Mouse (Mus musculus) retina, adult 2 months (tissue): ENCODE results near the gene 8030411F24Rik.
"Not testable (repeated sequence)": the region's sequence is repeated elsewhere in the genome, so short reads cannot be mapped to it uniquely, and the experiment has no call there.

ENCODE experiments used
- DNase-seq: peaks from one replicate; pipeline ENCODE4 v3.0.0-alpha.2; 2012; ENCODE audit warnings: low read depth, low spot score

Gene 8030411F24Rik

GRCm38 (mm10) chr2:148781709-148782108 lies at the start of gene 8030411F24Rik:
8030411F24Rik (plus strand) TSS chr2:148782009.
- no peak for DNase-seq

- peak; percentile 89 for DNase-seq
These were observed 49.3 kb upstream of the 8030411F24Rik start, which contains the start of gene Napb for GRCm38 (mm10) chr2:148732327-148733000. Napb (minus strand) TSS chr2:148732467.

DNA sequence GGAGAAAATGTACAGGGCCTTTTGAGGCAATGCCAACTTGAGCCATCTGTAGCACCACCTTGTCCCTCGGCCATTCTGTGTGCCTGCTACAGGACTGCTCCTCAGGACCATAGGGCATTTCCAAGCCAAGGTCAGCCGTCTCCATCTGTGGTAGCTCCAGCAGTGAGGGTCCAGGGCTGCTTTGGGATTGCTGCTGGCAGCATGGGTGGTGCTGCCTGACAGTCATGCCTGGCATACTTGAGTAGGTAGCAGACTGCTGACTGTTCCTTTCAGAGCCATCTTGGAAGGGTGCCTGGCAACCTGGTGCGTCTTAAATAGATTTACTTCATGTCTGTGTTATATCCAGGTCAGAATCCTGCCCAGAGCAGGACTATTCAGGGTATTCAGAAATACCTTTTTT lies 38.8 kb upstream of the 8030411F24Rik start:
- no peak for DNase-seq

DNA sequence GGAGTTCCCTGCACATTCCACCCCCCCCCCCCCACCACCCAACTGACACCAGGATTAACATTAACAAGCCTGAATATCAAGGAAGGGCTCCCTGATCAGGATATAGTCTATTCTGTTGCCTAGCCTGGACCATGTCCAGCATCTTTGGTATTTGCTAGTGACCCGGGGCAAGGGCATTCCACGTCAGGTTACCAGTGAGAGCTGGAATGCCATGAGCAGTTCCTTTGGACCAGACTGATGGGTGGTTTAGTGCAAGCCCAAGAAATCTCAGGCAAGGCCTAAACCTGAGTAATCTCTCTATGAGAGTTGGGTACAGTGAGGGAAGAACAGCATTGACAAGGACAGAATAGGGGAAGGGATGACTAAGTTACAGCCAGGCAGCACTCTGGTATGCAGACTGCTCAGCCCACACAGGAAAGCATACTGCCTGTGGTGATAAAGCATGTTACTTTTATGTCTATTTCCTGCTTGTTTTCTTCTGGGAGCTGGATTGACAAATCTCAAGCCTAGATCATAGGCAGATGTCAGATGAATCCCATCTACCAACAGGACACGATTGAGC lies 37.9 kb upstream of the 8030411F24Rik start:
- no peak for DNase-seq

DNA sequence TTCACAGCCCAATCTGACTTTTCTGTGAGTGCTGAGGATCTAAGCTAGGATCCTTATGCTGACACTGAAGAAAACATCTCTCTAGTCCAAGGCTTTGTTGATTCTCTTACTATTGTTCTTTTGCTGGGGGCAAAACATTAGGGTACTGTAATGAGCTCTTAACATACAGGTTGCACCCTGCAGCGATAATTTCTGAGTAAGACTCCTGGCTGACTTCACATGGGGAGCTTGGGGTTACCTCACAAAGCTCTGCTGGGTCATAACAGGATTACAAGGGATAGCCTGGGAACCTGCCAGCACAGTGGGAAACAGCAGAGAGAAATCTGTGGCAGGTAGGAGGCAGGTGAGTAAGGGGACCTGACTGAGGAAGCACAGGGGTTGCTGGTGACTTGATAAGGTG lies 31.8 kb upstream of the 8030411F24Rik start, which contains the start of gene Cstl1:
Gene Cstl1 (plus strand): TSS at position 301 of the 400 bp plus-strand sequence.
- DNase-seq, result no peak

DNA sequence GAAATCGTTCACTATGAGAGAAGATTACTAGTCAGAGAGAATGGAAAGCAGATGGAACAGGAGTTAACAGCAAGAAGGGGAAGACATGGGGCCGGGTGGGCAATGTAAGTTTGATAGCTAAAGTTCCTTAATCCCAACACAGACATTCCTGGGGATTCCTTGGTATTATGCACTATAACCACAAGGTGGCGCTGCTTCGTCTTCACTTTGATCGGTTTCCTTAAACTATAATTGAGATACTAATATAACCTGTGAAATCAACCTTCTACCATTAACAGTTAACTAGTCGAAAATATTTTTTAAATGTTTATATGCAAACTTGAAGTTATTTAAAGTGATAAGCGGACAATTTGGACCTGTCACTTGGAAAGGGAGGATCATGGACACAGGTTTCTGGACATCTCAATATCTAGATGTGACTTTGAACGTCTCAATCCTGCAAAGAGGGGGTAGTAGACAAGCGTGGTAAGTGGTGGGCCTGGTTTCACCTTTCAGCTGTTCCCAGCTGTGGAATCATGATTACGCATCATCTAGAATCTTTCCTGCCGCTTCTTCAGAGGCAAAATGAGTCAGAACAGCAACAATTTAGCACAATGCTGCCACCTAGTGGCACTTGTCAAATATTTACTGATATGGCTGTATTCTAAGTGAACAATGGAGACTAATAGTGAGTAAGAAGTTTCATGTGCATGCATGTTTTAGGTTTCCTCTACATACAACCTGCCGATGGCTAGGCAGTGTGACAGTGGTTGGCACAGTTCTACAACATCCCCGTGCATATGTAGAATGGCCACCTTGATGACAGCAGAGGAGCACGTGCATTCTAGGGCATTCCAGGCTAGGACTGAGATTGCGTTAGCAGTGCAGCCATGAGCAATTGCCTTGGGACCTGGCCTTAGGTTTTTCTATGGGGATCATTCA lies 29.7 kb upstream of the 8030411F24Rik start:
- DNase-seq, result peak; percentile 68

GRCm38 (mm10) chr2:148754310-148754846 lies 27.4 kb upstream of the 8030411F24Rik start:
- no peak for DNase-seq

GRCm38 (mm10) chr2:148763648-148764388 lies 18.0 kb upstream of the 8030411F24Rik start:
- DNase-seq, result no peak

- DNase-seq, result not testable (repeated sequence)
These were observed 10.4 kb upstream of the 8030411F24Rik start, which contains the start of gene Cst11 for GRCm38 (mm10) chr2:148771397-148771796. Cst11 (minus strand) TSS chr2:148771497.

DNA sequence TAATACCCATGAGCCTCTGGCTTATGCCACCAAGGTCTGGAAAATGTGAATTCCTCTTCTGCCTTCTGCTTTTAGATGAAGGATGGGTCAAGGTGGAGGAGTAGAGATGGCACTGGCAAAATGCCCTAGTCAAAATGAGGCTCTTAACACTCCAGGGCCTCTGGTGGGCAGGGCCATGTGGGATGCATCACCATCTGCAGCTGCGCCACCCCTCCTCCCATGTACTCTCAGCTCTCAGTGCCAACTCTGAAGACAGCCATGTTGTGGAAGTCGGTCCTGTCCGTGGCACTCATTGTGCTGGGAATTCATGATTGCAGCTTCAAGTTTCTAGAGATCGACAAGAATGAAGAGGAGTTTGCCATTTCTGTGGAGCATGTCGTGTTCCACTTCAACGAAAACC lies 7.3 kb downstream of the 8030411F24Rik start, which contains the start of gene Cst12:
Gene Cst12 (plus strand): TSS at position 220 of the 400 bp plus-strand sequence.
- DNase-seq, result no peak

DNA sequence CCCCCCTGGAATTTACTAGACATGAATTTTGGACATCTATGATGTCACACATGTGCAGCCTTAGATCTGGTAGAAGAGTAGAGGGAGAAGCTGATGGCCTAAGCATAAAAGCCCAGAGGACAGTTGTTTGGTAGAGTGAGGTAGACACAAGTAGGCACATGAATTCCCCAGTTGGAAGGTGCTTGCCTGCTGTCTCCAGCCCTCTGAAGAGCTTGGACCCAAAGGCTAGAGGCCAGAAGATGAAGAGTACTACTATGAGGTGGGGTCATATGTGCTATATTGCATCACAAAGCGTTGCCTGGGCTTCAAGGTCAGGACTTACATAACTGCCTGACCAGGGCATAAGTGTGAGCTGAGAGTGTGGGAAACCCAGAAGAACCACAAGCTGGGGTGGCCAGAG lies 16.7 kb downstream of the 8030411F24Rik start, which contains the start of gene Cst8:
Gene Cst8 (plus strand): TSS at position 301 of the 400 bp plus-strand sequence.
- DNase-seq, result no peak

DNA sequence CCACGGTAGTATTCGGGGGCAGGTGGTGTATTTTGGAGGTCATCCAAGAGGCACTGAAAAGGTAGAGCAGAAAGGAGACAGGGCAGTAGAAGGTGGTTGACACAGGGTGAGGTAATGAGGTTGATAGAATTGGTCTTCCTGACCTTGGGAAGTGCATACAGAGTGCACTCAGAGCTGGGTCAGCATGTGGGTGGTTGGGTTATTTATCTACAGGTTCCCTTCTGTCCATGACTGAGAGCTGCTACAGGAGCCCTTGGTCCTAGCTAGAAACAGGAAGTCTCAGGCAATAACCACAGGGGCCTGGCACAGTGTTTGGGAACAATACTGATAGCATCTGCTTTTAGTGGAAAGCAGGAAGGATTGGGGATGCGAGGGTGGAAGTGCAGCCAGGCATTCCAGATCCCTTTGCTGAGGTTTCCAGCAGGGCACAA lies 19.7 kb downstream of the 8030411F24Rik start:
- no peak for DNase-seq

DNA sequence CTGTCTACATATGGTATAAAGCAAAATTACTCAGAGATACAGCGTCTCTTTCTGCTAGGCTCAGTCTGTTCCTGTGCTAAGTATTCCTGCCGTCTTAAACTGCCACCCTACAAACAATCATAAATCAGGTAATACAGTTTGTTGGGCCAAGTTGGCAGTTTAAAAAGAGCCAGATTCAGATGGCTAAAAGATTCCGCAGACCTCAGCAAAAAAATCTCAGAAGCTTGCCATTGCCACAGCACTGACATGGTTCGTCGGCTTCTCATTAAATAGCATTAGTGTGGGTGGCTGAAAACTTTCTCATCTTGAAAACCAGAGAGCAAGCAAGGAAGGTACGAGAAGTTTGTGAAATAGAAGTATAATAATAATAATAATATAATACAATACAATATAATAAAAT lies 24.9 kb downstream of the 8030411F24Rik start:
- no peak for DNase-seq

DNA sequence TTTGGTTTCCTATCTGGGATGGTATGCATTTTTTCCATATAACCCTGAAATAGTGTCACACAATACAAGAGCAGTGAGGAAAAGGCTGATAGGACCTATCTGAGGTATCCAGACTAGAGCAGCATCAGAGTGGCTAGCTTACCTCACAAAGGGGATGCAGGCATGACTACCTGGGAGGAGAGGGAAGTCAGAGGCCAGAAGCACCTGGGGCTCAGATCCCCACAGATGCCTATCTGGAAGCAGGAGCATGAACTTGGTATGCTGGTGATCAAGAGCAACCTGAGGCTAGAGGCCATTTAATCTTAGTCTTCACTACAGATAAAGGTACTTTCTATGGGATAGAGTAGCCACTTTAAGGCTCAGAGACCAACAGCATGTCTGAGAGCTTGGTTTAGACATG lies 38.1 kb downstream of the 8030411F24Rik start, which contains the start of gene Cst13:
Gene Cst13 (plus strand): TSS at position 173 of the 400 bp plus-strand sequence.
- DNase-seq, result no peak

DNA sequence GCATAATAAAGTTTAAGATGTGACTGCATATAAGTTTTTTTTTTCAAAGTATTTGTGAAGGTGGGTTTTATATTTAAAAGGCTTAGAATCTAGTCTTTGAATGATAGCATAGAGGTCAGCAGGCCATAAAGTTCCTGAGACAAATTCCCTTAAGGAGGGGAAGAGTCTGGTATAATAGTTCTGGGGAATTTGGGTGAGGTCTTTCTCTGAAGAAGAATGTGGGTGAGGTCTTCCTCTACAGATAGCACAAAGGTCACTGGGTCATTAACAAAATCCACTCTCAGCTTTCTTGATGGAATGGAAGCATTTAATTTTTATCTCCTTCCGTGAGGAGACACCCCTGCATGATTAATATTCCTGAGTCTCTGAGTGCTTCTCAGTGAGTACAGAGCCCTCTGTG lies 44.2 kb downstream of the 8030411F24Rik start:
- no peak for DNase-seq

- no peak for DNase-seq
These were observed 53.1 kb downstream of the 8030411F24Rik start, which contains the start of gene Cst9 for GRCm38 (mm10) chr2:148834912-148835311. Cst9 (plus strand) TSS chr2:148835147.
